Mouse (Mus musculus): Measurements from ENCODE around the gene Scap. TPM values are rescaled to one million over a fixed set of nuclear protein-coding genes. Genes with fewer than 3 reads are reported as not detected.
"Not testable (repeated sequence)": the region's sequence is repeated elsewhere in the genome, so short reads cannot be mapped to it uniquely, and the experiment has no call there.

Gene Scap
- polyA plus RNA-seq, 1 experiment from 2014 or later: 42.8 TPM

- no peaks in the 10 kb centered on the region for H3K27me3 ChIP-seq (ENCODE audit: control insufficient read depth, insufficient read depth, low read length)
- peaks cover 8% of the 10 kb centered on the region; the same call in 1 of the 2 replicates for H3K36me3 ChIP-seq (ENCODE audit: control insufficient read depth, insufficient read depth, low read length)
- WGBS: 81% methylated on average over 12 of the region's 12 CpGs
- no peak overlapping the region for H3K4me3 ChIP-seq (ENCODE audit: low read depth, low read length)
- no peak overlapping the region for H3K27ac ChIP-seq (ENCODE audit: low read depth, low read length)
- ATAC-seq (replicated peaks; ENCODE audit: low FRiP score) (no peak), DNase-seq (ENCODE audit: low spot score) (no peak)
- H3K4me1 ChIP-seq (replicated peaks; ENCODE audit: control insufficient read depth, insufficient read depth, low read length): no peaks in the 10 kb centered on the region
- no peak overlapping the region for H3K4me2 ChIP-seq (ENCODE audit: low read depth, low read length, severe bottlenecking)
- H3K9ac ChIP-seq (ENCODE audit: low read length): no peak overlapping the region
- H3K9me3 ChIP-seq (ENCODE audit: control insufficient read depth, low read length): no peaks in the 10 kb centered on the region
Observed at GRCm38 (mm10) chr9:110381292-110381691, 48.2 kb downstream of the Scap start.

GRCm38 (mm10) chr9:110384369-110384929 is 51.4 kb downstream of the Scap start:
- Histone ChIP-seq H3K27me3 (ENCODE audit: control insufficient read depth, insufficient read depth, low read length) (no peaks in the 10 kb centered on the region), H3K36me3 (ENCODE audit: control insufficient read depth, insufficient read depth, low read length) (peaks cover 16% of the 10 kb centered on the region; the same call in 1 of the 2 replicates), H3K27ac (ENCODE audit: low read depth, low read length) (no peak overlapping the region), H3K9ac (ENCODE audit: low read length) (no peak overlapping the region), H3K9me3 (ENCODE audit: control insufficient read depth, low read length) (no peaks in the 10 kb centered on the region), H3K4me3 (ENCODE audit: low read depth, low read length) (no peak overlapping the region), H3K4me1 (replicated peaks; ENCODE audit: control insufficient read depth, insufficient read depth, low read length) (no peaks in the 10 kb centered on the region), H3K4me2 (ENCODE audit: low read depth, low read length, severe bottlenecking) (no peak overlapping the region)
- WGBS: 93% methylated on average over 7 of the region's 7 CpGs
- DNase-seq (ENCODE audit: low spot score) (no peak), ATAC-seq (replicated peaks; ENCODE audit: low FRiP score) (no peak)

- Histone ChIP-seq H3K4me2 (ENCODE audit: low read depth, low read length, severe bottlenecking) (no peak overlapping the region), H3K27me3 (ENCODE audit: control insufficient read depth, insufficient read depth, low read length) (no peaks in the 10 kb centered on the region), H3K4me3 (ENCODE audit: low read depth, low read length) (no peak overlapping the region), H3K27ac (ENCODE audit: low read depth, low read length) (no peak overlapping the region), H3K9ac (ENCODE audit: low read length) (no peak overlapping the region), H3K36me3 (ENCODE audit: control insufficient read depth, insufficient read depth, low read length) (peaks cover 20% of the 10 kb centered on the region; the same call in 1 of the 2 replicates), H3K4me1 (replicated peaks; ENCODE audit: control insufficient read depth, insufficient read depth, low read length) (no peaks in the 10 kb centered on the region), H3K9me3 (ENCODE audit: control insufficient read depth, low read length) (no peaks in the 10 kb centered on the region)
- no peak for ATAC-seq (replicated peaks; ENCODE audit: low FRiP score)
- no peak for DNase-seq (ENCODE audit: low spot score)
- WGBS: 90% methylated on average over 7 of the region's 7 CpGs
Observed at GRCm38 (mm10) chr9:110388011-110388410, 54.9 kb downstream of the Scap start.

GRCm38 (mm10) chr9:110390843-110391242 is 57.8 kb downstream of the Scap start:
- ATAC-seq (replicated peaks; ENCODE audit: low FRiP score): no peak
- H3K27me3 ChIP-seq (ENCODE audit: control insufficient read depth, insufficient read depth, low read length): no peaks in the 10 kb centered on the region
- H3K4me1 ChIP-seq (replicated peaks; ENCODE audit: control insufficient read depth, insufficient read depth, low read length): no peaks in the 10 kb centered on the region
- DNase-seq (ENCODE audit: low spot score): no peak
- H3K4me3 ChIP-seq (ENCODE audit: low read depth, low read length): no peak overlapping the region
- H3K36me3 ChIP-seq (ENCODE audit: control insufficient read depth, insufficient read depth, low read length): peaks cover 12% of the 10 kb centered on the region; the same call in 1 of the 2 replicates
- no peak overlapping the region for H3K27ac ChIP-seq (ENCODE audit: low read depth, low read length)
- H3K4me2 ChIP-seq (ENCODE audit: low read depth, low read length, severe bottlenecking): no peak overlapping the region
- WGBS: 95% methylated on average over 3 of the region's 3 CpGs
- no peaks in the 10 kb centered on the region for H3K9me3 ChIP-seq (ENCODE audit: control insufficient read depth, low read length)
- no peak overlapping the region for H3K9ac ChIP-seq (ENCODE audit: low read length)

GRCm38 (mm10) chr9:110393295-110393694 is 60.2 kb downstream of the Scap start:
- WGBS: 91% methylated on average over 4 of the region's 4 CpGs
- no peaks in the 10 kb centered on the region for H3K27me3 ChIP-seq (ENCODE audit: control insufficient read depth, insufficient read depth, low read length)
- H3K4me3 ChIP-seq (ENCODE audit: low read depth, low read length): no peak overlapping the region
- DNase-seq (ENCODE audit: low spot score): no peak
- H3K27ac ChIP-seq (ENCODE audit: low read depth, low read length): no peak overlapping the region
- no peak overlapping the region for H3K9ac ChIP-seq (ENCODE audit: low read length)
- no peaks in the 10 kb centered on the region for H3K4me1 ChIP-seq (replicated peaks; ENCODE audit: control insufficient read depth, insufficient read depth, low read length)
- H3K4me2 ChIP-seq (ENCODE audit: low read depth, low read length, severe bottlenecking): no peak overlapping the region
- ATAC-seq (replicated peaks; ENCODE audit: low FRiP score): no peak
- H3K9me3 ChIP-seq (ENCODE audit: control insufficient read depth, low read length): no peaks in the 10 kb centered on the region
- H3K36me3 ChIP-seq (ENCODE audit: control insufficient read depth, insufficient read depth, low read length): peaks cover 12% of the 10 kb centered on the region; the same call in 1 of the 2 replicates

- no peaks in the 10 kb centered on the region for H3K36me3 ChIP-seq (ENCODE audit: control insufficient read depth, insufficient read depth, low read length)
- no peak overlapping the region for H3K27ac ChIP-seq (ENCODE audit: low read depth, low read length)
- ATAC-seq (replicated peaks; ENCODE audit: low FRiP score) (no peak), DNase-seq (ENCODE audit: low spot score) (no peak)
- H3K4me1 ChIP-seq (replicated peaks; ENCODE audit: control insufficient read depth, insufficient read depth, low read length): no peaks in the 10 kb centered on the region
- H3K27me3 ChIP-seq (ENCODE audit: control insufficient read depth, insufficient read depth, low read length): no peaks in the 10 kb centered on the region
- H3K4me2 ChIP-seq (ENCODE audit: low read depth, low read length, severe bottlenecking): no peak overlapping the region
- no peaks in the 10 kb centered on the region for H3K9me3 ChIP-seq (ENCODE audit: control insufficient read depth, low read length)
- H3K4me3 ChIP-seq (ENCODE audit: low read depth, low read length): no peak overlapping the region
- H3K9ac ChIP-seq (ENCODE audit: low read length): no peak overlapping the region
- 91% methylated on average over 5 of the region's 5 CpGs for WGBS
Observed at GRCm38 (mm10) chr9:110400650-110401049, 67.6 kb downstream of the Scap start.

- 94% methylated on average over 2 of the region's 2 CpGs for WGBS
- Histone ChIP-seq H3K27me3 (ENCODE audit: control insufficient read depth, insufficient read depth, low read length) (no peaks in the 10 kb centered on the region), H3K4me2 (ENCODE audit: low read depth, low read length, severe bottlenecking) (no peak overlapping the region), H3K4me3 (ENCODE audit: low read depth, low read length) (no peak overlapping the region), H3K9ac (ENCODE audit: low read length) (no peak overlapping the region), H3K36me3 (ENCODE audit: control insufficient read depth, insufficient read depth, low read length) (no peaks in the 10 kb centered on the region), H3K9me3 (ENCODE audit: control insufficient read depth, low read length) (no peaks in the 10 kb centered on the region), H3K4me1 (replicated peaks; ENCODE audit: control insufficient read depth, insufficient read depth, low read length) (peaks cover 8% of the 10 kb centered on the region), H3K27ac (ENCODE audit: low read depth, low read length) (no peak overlapping the region)
- ATAC-seq (replicated peaks; ENCODE audit: low FRiP score) (no peak), DNase-seq (ENCODE audit: low spot score) (no peak)
Observed at GRCm38 (mm10) chr9:110402731-110403130, 69.6 kb downstream of the Scap start.

GRCm38 (mm10) chr9:110403240-110403639 is 70.2 kb downstream of the Scap start:
- not testable (repeated sequence) for H3K4me3 ChIP-seq (ENCODE audit: low read depth, low read length); H3K36me3 ChIP-seq (ENCODE audit: control insufficient read depth, insufficient read depth, low read length); H3K4me2 ChIP-seq (ENCODE audit: low read depth, low read length, severe bottlenecking); DNase-seq (ENCODE audit: low spot score); H3K27ac ChIP-seq (ENCODE audit: low read depth, low read length); H3K9me3 ChIP-seq (ENCODE audit: control insufficient read depth, low read length); H3K9ac ChIP-seq (ENCODE audit: low read length); H3K4me1 ChIP-seq (replicated peaks; ENCODE audit: control insufficient read depth, insufficient read depth, low read length); ATAC-seq (replicated peaks; ENCODE audit: low FRiP score); H3K27me3 ChIP-seq (ENCODE audit: control insufficient read depth, insufficient read depth, low read length)
- 86% methylated on average over 4 of the region's 4 CpGs for WGBS

Measured in forebrain, embryonic 11.5 days (tissue).